In genomic region chr6:140712754-140713153, GRCm38 (mm10) we compare ENCODE assay signal across 9 mouse cellular contexts. TPM values are rescaled to one million over a fixed set of nuclear protein-coding genes. Genes with fewer than 3 reads are reported as not detected.
DNase-seq lines count a peak whose midpoint lies in the region; ATAC-seq and TF ChIP-seq lines count a peak whose summit lies in the region.
"Had no signal": no experiment of that assay in that cellular context is flagged by ENCODE, and none has a peak within 500 bp of the region (broad histone marks: within the 10 kb centered on the region; RNA-seq: fewer than 3 reads in every experiment).

No protein-coding gene starts in this region.

- ATAC-seq in granulocyte monocyte progenitor cell, adult 5-6 weeks (replicated peaks; ENCODE audit: poor library complexity, severe bottlenecking) = peak; percentile 77
- ATAC-seq in inflammation-experienced regulatory T-cells, adult 6 months = no peak

- in situ Hi-C loops in CH12.LX (cut with MboI; ENCODE audit: low pct_ligation_motif_present, low pct_unique_long_range_greater_than_20kb, low sequenced_read_pairs) = no loop called here

- H3K4me3 ChIP-seq in CH12.LX (replicated peaks in 1 of 3; ENCODE audit: low read depth in 2 of 3, low read length in 2 of 3, poor library complexity in 1 of 3) = no peak overlapping the region
- H3K4me3 ChIP-seq: limb, embryonic 12.5 days had no signal

- H3K4me1 ChIP-seq in CH12.LX (ENCODE audit: control insufficient read depth in 1 of 2, insufficient read depth in 2 of 2) = peaks cover 0 to 3% of the 10 kb centered on the region in 2 experiments; a peak in 1 of 4 replicates

- H3K9me3 ChIP-seq in CH12.LX (replicated peaks; ENCODE audit: low read length) = no peaks in the 10 kb centered on the region
- H3K9me3 ChIP-seq: limb, embryonic 12.5 days had no signal

- H3K9ac ChIP-seq in CH12.LX (ENCODE audit: insufficient read depth, low read depth) = no peak overlapping the region
- H3K9ac ChIP-seq: limb, embryonic 12.5 days had no signal

- DNase-seq in CH12.LX (ENCODE audit: extremely low read depth) = peak; percentile 42
- peak; percentile 77 for DNase-seq in adipocyte (ENCODE audit: low spot score)
- DNase-seq in embryo, embryonic 10 days (ENCODE audit: low spot score) = peak; percentile 85
- peak; percentile 14 for DNase-seq in large intestine, adult 2 months (ENCODE audit: low read depth, low spot score)
- DNase-seq in lung, postnatal 10 days = peak; percentile 80
- DNase-seq in right cerebral cortex, adult 18-20 months = peak; percentile 61

- 3% methylated on average over 11 of the region's 11 CpGs for WGBS in large intestine, adult 2 months

- H3K4me2 ChIP-seq in CH12.LX (ENCODE audit: insufficient read depth, low read depth, poor library complexity, severe bottlenecking) = peak overlapping the region; percentile 68
- H3K4me2 ChIP-seq: limb, embryonic 12.5 days had no signal

- TF ChIP-seq POLR2A in CH12.LX (IDR thresholded peaks at IDR 0.05; ENCODE audit: low read depth, low read length) = no peak

- no peaks in the 10 kb centered on the region for H3K79me2 ChIP-seq in CH12.LX (replicated peaks; ENCODE audit: control insufficient read depth, extremely low read depth, insufficient read depth, poor library complexity, severe bottlenecking)

- TF ChIP-seq EP300 in CH12.LX (IDR thresholded peaks at IDR 0.05; ENCODE audit: low read length) = no peak

- peaks cover 2% of the 10 kb centered on the region for H3K27me3 ChIP-seq in CH12.LX (replicated peaks)

- TF ChIP-seq CTCF in CH12.LX (conservative IDR thresholded peaks at IDR 0.05 in 1 of 2, IDR thresholded peaks at IDR 0.05 in 1 of 2; ENCODE audit: low read depth in 2 of 2, low read length in 2 of 2) = peak; percentile 83 to 88

- H3K27ac ChIP-seq in CH12.LX (ENCODE audit: insufficient read depth, low read depth) = no peak overlapping the region
- H3K27ac ChIP-seq: limb, embryonic 12.5 days had no signal

- no peaks in the 10 kb centered on the region for H3K36me3 ChIP-seq in CH12.LX (replicated peaks in 1 of 2; ENCODE audit: control insufficient read depth in 1 of 2, insufficient read depth in 1 of 2, low read length in 1 of 2)
- H3K36me3 ChIP-seq: limb, embryonic 12.5 days had no signal

- TF ChIP-seq RAD21 in CH12.LX (IDR thresholded peaks at IDR 0.05; ENCODE audit: low read depth, low read length) = peak; percentile 70

- dilution Hi-C loops in CH12.LX (cut with MboI; ENCODE audit: extremely low pct_ligation_motif_present, extremely low pct_unique_long_range_greater_than_20kb, low sequenced_read_pairs) = no loop called here

TF ChIP-seq in CH12.LX, 34 proteins besides CTCF, POLR2A, EP300 and RAD21:
- no peak for TF ChIP-seq SIN3A (IDR thresholded peaks at IDR 0.05; ENCODE audit: low read length)
- no peak for TF ChIP-seq MYC (IDR thresholded peaks at IDR 0.05; ENCODE audit: low read depth, low read length)
- no peak for TF ChIP-seq RCOR1 (conservative IDR thresholded peaks at IDR 0.05; ENCODE audit: low read depth, low read length)
- TF ChIP-seq ETS1 (conservative IDR thresholded peaks at IDR 0.05; ENCODE audit: low read depth, low read length) = no peak
- peak; percentile 61 for TF ChIP-seq SMC3 (IDR thresholded peaks at IDR 0.05; ENCODE audit: low read depth, low read length)
- TF ChIP-seq IRF4 (IDR thresholded peaks at IDR 0.05; ENCODE audit: low read depth, low read length) = 0 out of 2 replicates have a peak, but pooled peaks have one; percentile 14
- no peak for TF ChIP-seq USF1 (IDR thresholded peaks at IDR 0.05; ENCODE audit: low read depth, low read length)
- TF ChIP-seq E2F4 (IDR thresholded peaks at IDR 0.05; ENCODE audit: insufficient replicate concordance, low read depth, low read length) = no peak
- 0 out of 2 replicates have a peak, but pooled peaks have one; percentile 13 for TF ChIP-seq JUND (conservative IDR thresholded peaks at IDR 0.05; ENCODE audit: low read depth, low read length)
- TF ChIP-seq UBTF (IDR thresholded peaks at IDR 0.05; ENCODE audit: low read depth, low read length) = no peak
- TF ChIP-seq TCF12 (IDR thresholded peaks at IDR 0.05; ENCODE audit: low read depth, low read length) = no peak
- TF ChIP-seq ZNF384 (IDR thresholded peaks at IDR 0.05; ENCODE audit: low read depth, low read length) = peak; percentile 41; the same call in 1 of the 2 replicates
- no peak for TF ChIP-seq CHD2 (IDR thresholded peaks at IDR 0.05; ENCODE audit: low read length)

RNA-seq across cellular contexts. Expression of gene Gm11077, which starts 16.3 kb away (rescaled TPM):
- not detected in 2 replicates for total RNA-seq in CH12.LX (2012; rRNA removed)
- total RNA-seq in CH12.LX (2014; rRNA removed) = not detected in 2 replicates
- not detected in 2 replicates for polyA plus RNA-seq in CH12.LX (2012; ENCODE audit: insufficient read length, low read depth)
- not detected in 2 replicates for total RNA-seq in granulocyte monocyte progenitor cell, adult 5-6 weeks (2014; fragmentation: Nextera tagmentation)
- not detected in 2 replicates for total RNA-seq in granulocyte monocyte progenitor cell, adult 5-6 weeks (2017)
- polyA plus RNA-seq in large intestine, adult 2 months (2012; rRNA removed) = not detected in 2 replicates
- polyA plus RNA-seq in inflammation-experienced regulatory T-cells, adult 6 months (2017; shearing (Covaris generic)) = not detected
- polyA plus RNA-seq: limb, embryonic 12.5 days had no signal

Comparison
In these comparisons a context has a peak if more than half of its experiments do, and no peak if none do; other contexts are left out.
1. DNase-seq: peak in every context shown above with its lines; median percentile 85 in embryo, embryonic 10 days; 80 in lung, postnatal 10 days; 77 in adipocyte; 61 in right cerebral cortex, adult 18-20 months; 42 in CH12.LX; 14 in large intestine, adult 2 months.